In the genomic region with DNA sequence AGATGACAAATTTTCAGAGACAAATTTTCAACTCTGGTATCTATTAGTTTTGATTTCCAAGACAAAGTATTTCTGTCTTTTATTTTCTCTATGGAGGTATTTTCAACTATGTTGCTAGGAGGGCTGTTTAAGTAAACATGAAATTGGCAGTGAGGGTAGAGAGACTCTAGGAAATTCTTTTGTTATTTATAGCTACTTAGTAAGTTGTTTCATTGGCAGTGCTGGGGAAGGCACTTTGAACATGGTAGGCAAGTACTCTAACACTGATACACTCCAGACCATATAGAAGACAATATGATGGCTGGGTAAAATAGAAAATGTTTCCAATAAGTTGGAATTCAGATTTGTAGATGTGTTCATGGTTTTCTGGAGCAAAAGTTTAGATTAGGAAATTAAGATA, we compare ENCODE assay signal across 19 mouse cellular contexts.
"Had no signal": no experiment of that assay in that cellular context is flagged by ENCODE, and none has a peak within 500 bp of the region (broad histone marks: within the 10 kb centered on the region; RNA-seq: fewer than 3 reads in every experiment).

No protein-coding gene starts in this region.

- H3K9ac ChIP-seq: lung, embryonic 14.5 days; midbrain, embryonic 12.5 days; neural tube, embryonic 13.5 days; neural tube, embryonic 15.5 days; stomach, embryonic 15.5 days had no signal

- H3K4me3 ChIP-seq: midbrain, embryonic 10.5 days; midbrain, embryonic 12.5 days; myocyte; neural tube, embryonic 13.5 days; neural tube, embryonic 15.5 days; stomach, embryonic 15.5 days had no signal

- H3K27me3 ChIP-seq: midbrain, embryonic 12.5 days; neural tube, embryonic 13.5 days; neural tube, embryonic 15.5 days; stomach, embryonic 15.5 days had no signal

- DNase-seq: lung, embryonic 14.5 days; lung, postnatal 10 days; lung, postnatal 4 days; midbrain, embryonic 14.5 days; retina, postnatal 1 day; right cerebral cortex, adult 18-20 months; right cerebral cortex, postnatal 25 days; right cerebral cortex, postnatal 4 days; thymus, adult 2 months; thymus, postnatal 25 days; thymus, postnatal 4 days had no signal

- H3K27ac ChIP-seq: midbrain, embryonic 10.5 days; midbrain, embryonic 12.5 days; neural tube, embryonic 13.5 days; neural tube, embryonic 15.5 days; stomach, embryonic 15.5 days; stomach, postnatal 0 days had no signal

- H3K4me1 ChIP-seq: midbrain, embryonic 10.5 days; midbrain, embryonic 12.5 days; neural tube, embryonic 13.5 days; neural tube, embryonic 15.5 days; stomach, embryonic 15.5 days had no signal

- H3K9me3 ChIP-seq: midbrain, embryonic 10.5 days; midbrain, embryonic 12.5 days; neural tube, embryonic 13.5 days; neural tube, embryonic 15.5 days; stomach, embryonic 15.5 days had no signal

- H3K4me2 ChIP-seq: lung, embryonic 14.5 days; midbrain, embryonic 12.5 days; neural tube, embryonic 13.5 days; neural tube, embryonic 15.5 days; stomach, embryonic 15.5 days had no signal

- H3K36me3 ChIP-seq: stomach, embryonic 15.5 days had no signal

- ATAC-seq: midbrain, embryonic 16.5 days had no signal
